Mouse (Mus musculus) midbrain, embryonic 11.5 days (tissue): ENCODE measurements at regions not wholly inside any gene's neighbourhood (a gene's known extent, or its start where the extent isn't known, plus 50 kb on each side); places are given as distances from the start of the nearest gene placed in this dataset.

Source experiments
- ATAC-seq: fragments of 200-750 bp; cut with Nextera tagmentation; 2 replicates; pipeline ENCODE4 v1.8.0; 2017; ENCODE audit warnings: moderate TSS enrichment, moderate library complexity; ENCODE audit not compliant: low FRiP score
- DNase-seq: peaks from one replicate; pipeline ENCODE4 v3.0.0; 2015; ENCODE audit warnings: low spot score; ENCODE audit errors: missing footprints
- H3K27ac ChIP-seq: fragments of 300-500 bp; sonication (generic); 2 replicates; pipeline ENCODE4 v1.5.1; 2014; ENCODE audit warnings: low read depth, low read length
- H3K27me3 ChIP-seq: fragments of 300-500 bp; sonication (generic); 2 replicates; pipeline ENCODE4 v1.6.1; 2014; ENCODE audit warnings: mild to moderate bottlenecking, low read length, moderate library complexity, mixed read lengths; ENCODE audit not compliant: control insufficient read depth, insufficient read depth
- H3K36me3 ChIP-seq: fragments of 300-500 bp; sonication (generic); 2 replicates; pipeline ENCODE4 v1.6.1; 2014; ENCODE audit warnings: mild to moderate bottlenecking, low read length, moderate library complexity, mixed read lengths; ENCODE audit not compliant: control insufficient read depth, insufficient read depth
- H3K4me1 ChIP-seq: fragments of 300-500 bp; sonication (generic); 2 replicates; pipeline ENCODE4 v1.6.1; 2014; ENCODE audit warnings: low read length; ENCODE audit not compliant: control insufficient read depth, insufficient read depth
- H3K4me2 ChIP-seq: fragments of 300-500 bp; sonication (generic); 2 replicates; pipeline ENCODE4 v1.6.1; 2014; ENCODE audit warnings: mild to moderate bottlenecking, moderate library complexity
- H3K4me3 ChIP-seq: fragments of 300-500 bp; sonication (generic); 2 replicates; pipeline ENCODE4 v1.5.1; 2014; ENCODE audit warnings: low read depth, low read length
- H3K9ac ChIP-seq: fragments of 300-500 bp; sonication (generic); 2 replicates; pipeline ENCODE4 v1.6.1; 2014; ENCODE audit warnings: low read length
- H3K9me3 ChIP-seq: fragments of 300-500 bp; sonication (generic); 2 replicates; pipeline ENCODE4 v1.6.1; 2016; ENCODE audit warnings: low read length; ENCODE audit not compliant: control insufficient read depth
- WGBS: fragments of 180-500 bp; shearing (Covaris S2); extraction: QIAGEN DNeasy Blood & Tissue Kit; methylation state at CpG from one replicate; pipeline ENCODE4 v1.1.7; 2014; 5-methylcytosine and 5-hydroxymethylcytosine counted together

DNA sequence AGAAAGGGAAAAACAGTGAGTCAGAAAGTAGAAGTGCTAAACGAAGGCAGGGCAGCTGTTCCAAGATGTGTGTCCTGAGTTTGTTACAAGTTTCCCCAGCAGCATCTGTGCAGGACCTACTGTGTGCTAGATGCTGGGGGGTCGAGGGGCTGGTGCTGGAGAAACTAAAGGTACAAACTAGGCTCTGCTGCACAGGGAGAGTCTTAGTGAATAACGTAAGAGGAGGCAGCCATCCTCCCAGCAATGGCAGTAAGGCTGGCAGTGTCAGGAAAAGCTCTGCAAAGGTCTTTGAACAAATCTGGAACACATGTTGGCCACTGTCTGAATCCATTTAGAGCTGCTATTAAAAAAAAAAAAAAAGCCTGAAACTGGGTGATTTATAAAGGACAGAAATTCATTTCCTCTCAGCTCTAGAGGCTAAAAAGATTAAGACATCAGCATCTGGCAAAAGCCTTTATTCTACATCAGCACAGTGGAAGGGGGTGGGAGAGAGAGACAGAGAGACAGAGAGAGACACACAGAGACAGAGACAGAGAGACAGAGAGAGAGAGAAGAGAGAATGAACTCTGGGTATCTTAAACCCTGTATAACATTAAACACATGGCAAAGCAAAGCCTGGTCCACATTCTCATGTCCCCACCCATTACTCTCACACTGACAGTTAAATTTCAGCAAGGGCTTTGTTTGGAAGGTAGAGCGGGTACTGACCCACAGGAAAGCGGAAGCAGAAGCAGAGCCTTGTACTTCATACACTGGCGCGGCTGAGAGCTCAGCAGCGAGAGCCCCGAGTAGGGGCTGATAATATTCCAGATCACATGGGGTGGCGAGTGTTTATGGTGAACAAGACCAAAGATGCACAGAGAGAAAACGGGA lies 55.8 kb upstream of the Slc38a4 start:
- Histone ChIP-seq H3K27me3 (no peaks in the 10 kb centered on the region), H3K4me3 (no peak overlapping the region), H3K4me1 (no peaks in the 10 kb centered on the region), H3K4me2 (no peak overlapping the region), H3K9ac (no peak overlapping the region), H3K36me3 (no peaks in the 10 kb centered on the region), H3K27ac (no peak overlapping the region), H3K9me3 (no peaks in the 10 kb centered on the region)
- DNase-seq (peak; percentile 73), ATAC-seq (no peak)
- 84% methylated on average over 11 of the region's 11 CpGs for WGBS

DNA sequence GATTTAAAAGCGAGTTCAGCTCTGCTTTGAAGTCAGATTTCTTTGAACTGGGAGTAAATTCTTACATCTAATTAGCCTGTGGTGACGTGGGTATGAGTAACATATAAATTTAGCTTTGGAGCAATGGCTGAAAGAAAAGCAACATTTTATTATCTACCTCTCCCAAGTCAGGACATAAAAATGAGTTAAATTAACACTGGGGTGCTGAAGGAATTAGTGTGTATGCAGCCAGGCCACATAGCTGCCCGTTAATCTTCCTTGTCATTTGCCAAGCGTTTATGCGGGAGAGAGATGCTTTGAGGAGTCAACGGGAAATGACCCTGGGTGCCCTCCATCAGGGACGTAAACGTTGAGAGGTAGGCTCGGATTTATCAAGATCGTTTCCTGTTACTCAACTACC lies 52.0 kb upstream of the Slc38a4 start:
- H3K36me3 ChIP-seq, result no peaks in the 10 kb centered on the region
- no peak overlapping the region for H3K4me3 ChIP-seq
- WGBS, result 67% methylated on average over 10 of the region's 10 CpGs
- H3K4me2 ChIP-seq, result no peak overlapping the region
- DNase-seq (peak; percentile 70), ATAC-seq (no peak)
- H3K27ac ChIP-seq, result no peak overlapping the region
- no peaks in the 10 kb centered on the region for H3K27me3 ChIP-seq
- no peaks in the 10 kb centered on the region for H3K9me3 ChIP-seq
- H3K9ac ChIP-seq, result no peak overlapping the region
- no peaks in the 10 kb centered on the region for H3K4me1 ChIP-seq

DNA sequence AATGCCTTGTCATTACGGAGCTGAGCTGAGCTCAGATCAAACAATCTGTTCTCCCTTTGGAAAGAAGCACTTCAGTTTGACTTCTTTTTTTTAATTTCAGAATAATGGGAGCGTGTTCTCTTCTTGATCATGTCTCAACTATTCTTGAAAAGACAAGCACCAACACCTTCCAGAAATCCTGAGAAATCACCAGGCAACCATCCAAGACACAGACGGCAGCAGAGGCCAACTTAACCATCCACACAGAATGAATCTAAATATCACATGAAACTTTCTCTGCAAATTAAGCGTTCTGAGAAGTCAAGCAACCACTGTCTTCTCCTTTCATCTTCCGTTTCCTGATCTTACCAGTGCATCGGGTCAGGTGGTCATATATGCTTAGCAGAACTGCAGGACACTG lies 50.8 kb upstream of the Slc38a4 start:
- Histone ChIP-seq H3K36me3 (no peaks in the 10 kb centered on the region), H3K9me3 (no peaks in the 10 kb centered on the region), H3K27ac (no peak overlapping the region), H3K4me1 (no peaks in the 10 kb centered on the region), H3K27me3 (no peaks in the 10 kb centered on the region), H3K4me3 (no peak overlapping the region), H3K4me2 (no peak overlapping the region), H3K9ac (no peak overlapping the region)
- WGBS, result 85% methylated on average over 6 of the region's 6 CpGs
- DNase-seq, result no peak
- no peak for ATAC-seq
